ENCODE assay signal across 16 mouse cellular contexts in genomic region chr1:75014210-75014845, GRCm38 (mm10).
DNase-seq lines count a peak whose midpoint lies in the region; ATAC-seq and TF ChIP-seq lines count a peak whose summit lies in the region.
"Had no signal": no experiment of that assay in that cellular context is flagged by ENCODE, and none has a peak within 500 bp of the region (broad histone marks: within the 10 kb centered on the region; RNA-seq: fewer than 3 reads in every experiment).

No protein-coding gene starts in this region.

- H3K9me3 ChIP-seq in heart, embryonic 10.5 days = no peaks in the 10 kb centered on the region
- no peaks in the 10 kb centered on the region for H3K9me3 ChIP-seq in heart, embryonic 12.5 days (replicated peaks)
- H3K9me3 ChIP-seq in limb, embryonic 14.5 days (ENCODE audit: control insufficient read depth, low read length) = no peaks in the 10 kb centered on the region
- H3K9me3 ChIP-seq: neural tube, embryonic 13.5 days had no signal

- no peak overlapping the region for H3K4me2 ChIP-seq in heart, embryonic 12.5 days
- no peak overlapping the region for H3K4me2 ChIP-seq in limb, embryonic 14.5 days (replicated peaks; ENCODE audit: low read depth, low read length, severe bottlenecking)
- H3K4me2 ChIP-seq: neural tube, embryonic 13.5 days had no signal

- peaks cover 23% of the 10 kb centered on the region for H3K4me1 ChIP-seq in heart, embryonic 10.5 days
- peaks cover 33% of the 10 kb centered on the region for H3K4me1 ChIP-seq in heart, embryonic 12.5 days (replicated peaks)
- H3K4me1 ChIP-seq in limb, embryonic 14.5 days (ENCODE audit: control insufficient read depth, insufficient read depth, low read length) = peaks cover 16% of the 10 kb centered on the region

- DNase-seq in heart, embryonic 10.5 days (ENCODE audit: low spot score) = no peak
- peak; percentile 28 for DNase-seq in adipocyte (ENCODE audit: low spot score)
- DNase-seq in kidney, adult 8-10 months = peak; percentile 66 to 76
- DNase-seq in limb, embryonic 14.5 days (ENCODE audit: low spot score) = no peak
- DNase-seq in adrenal gland, adult 18-20 months (ENCODE audit: low spot score in 2 of 2) = no peak
- DNase-seq in layer of hippocampus, postnatal 10 days (ENCODE audit: low spot score in 2 of 2) = no peak
- no peak for DNase-seq in natural killer cell, adult 2 months (ENCODE audit: low spot score in 2 of 2)
- DNase-seq: adrenal gland, adult 8-10 months; cerebellum, adult 9-10 months; embryo, embryonic 11 days; heart, postnatal 10 days; layer of hippocampus, adult 9-11 months had no signal

- H3K9ac ChIP-seq in heart, embryonic 12.5 days = no peak overlapping the region
- H3K9ac ChIP-seq in limb, embryonic 14.5 days (ENCODE audit: low read depth, low read length, severe bottlenecking) = no peak overlapping the region
- H3K9ac ChIP-seq: neural tube, embryonic 13.5 days had no signal

- peak overlapping the region; percentile 85; the same call in 1 of the 2 replicates for H3K27ac ChIP-seq in heart, embryonic 10.5 days
- H3K27ac ChIP-seq in heart, embryonic 12.5 days (ENCODE audit: poor library complexity, severe bottlenecking) = no peak overlapping the region
- H3K27ac ChIP-seq in limb, embryonic 14.5 days (replicated peaks; ENCODE audit: low read depth, low read length) = 0 out of 2 replicates have a peak overlapping the region, but pooled peaks have one; percentile 19
- H3K27ac ChIP-seq: neural tube, embryonic 13.5 days had no signal

- ATAC-seq in heart, embryonic 12.5 days (ENCODE audit: insufficient number of reproducible peaks, low FRiP score) = no peak
- ATAC-seq in limb, embryonic 14.5 days (ENCODE audit: low FRiP score, low read depth) = no peak
- ATAC-seq: hindbrain, embryonic 16.5 days; midbrain, embryonic 16.5 days had no signal

- H3K27me3 ChIP-seq in heart, embryonic 10.5 days (ENCODE audit: insufficient read depth, poor library complexity, severe bottlenecking) = no peaks in the 10 kb centered on the region
- H3K27me3 ChIP-seq in heart, embryonic 12.5 days (replicated peaks) = no peaks in the 10 kb centered on the region
- H3K27me3 ChIP-seq in limb, embryonic 14.5 days (ENCODE audit: control insufficient read depth, insufficient read depth, low read length) = no peaks in the 10 kb centered on the region

- WGBS in heart, embryonic 10.5 days = 52% methylated on average over 5 of the region's 5 CpGs
- WGBS in heart, embryonic 12.5 days = 36% methylated on average over 5 of the region's 5 CpGs
- WGBS in limb, embryonic 14.5 days = 27% methylated on average over 5 of the region's 5 CpGs

- H3K4me3 ChIP-seq in heart, embryonic 10.5 days = no peak overlapping the region
- H3K4me3 ChIP-seq in heart, embryonic 12.5 days = no peak overlapping the region
- no peak overlapping the region for H3K4me3 ChIP-seq in limb, embryonic 14.5 days (replicated peaks; ENCODE audit: low read length)
- H3K4me3 ChIP-seq: neural tube, embryonic 13.5 days had no signal

- TF ChIP-seq POLR2A in limb, embryonic 14.5 days (IDR thresholded peaks at IDR 0.05; ENCODE audit: borderline replicate concordance, extremely low read depth, insufficient read depth, insufficient read length) = no peak

- no peaks in the 10 kb centered on the region for H3K36me3 ChIP-seq in heart, embryonic 10.5 days
- no peaks in the 10 kb centered on the region for H3K36me3 ChIP-seq in heart, embryonic 12.5 days
- no peaks in the 10 kb centered on the region for H3K36me3 ChIP-seq in limb, embryonic 14.5 days (ENCODE audit: control insufficient read depth, insufficient read depth, low read length)
- H3K36me3 ChIP-seq: neural tube, embryonic 13.5 days had no signal

Comparison
In these comparisons a context has a peak if more than half of its experiments do, and no peak if none do; other contexts are left out.
1. DNase-seq: peak in adipocyte (single experiment) and kidney, adult 8-10 months (2 of 2); none in heart, embryonic 10.5 days (single experiment), limb, embryonic 14.5 days (single experiment), adrenal gland, adult 18-20 months (0 of 2), layer of hippocampus, postnatal 10 days (0 of 2) and natural killer cell, adult 2 months (0 of 2).